Mouse (Mus musculus) right cerebral cortex, postnatal 25 days (tissue): ENCODE results near the gene Ifna7.

Experiments
- DNase-seq: peaks from one replicate; pipeline ENCODE4 v3.0.0; 2022

The Ifna7 gene

DNA sequence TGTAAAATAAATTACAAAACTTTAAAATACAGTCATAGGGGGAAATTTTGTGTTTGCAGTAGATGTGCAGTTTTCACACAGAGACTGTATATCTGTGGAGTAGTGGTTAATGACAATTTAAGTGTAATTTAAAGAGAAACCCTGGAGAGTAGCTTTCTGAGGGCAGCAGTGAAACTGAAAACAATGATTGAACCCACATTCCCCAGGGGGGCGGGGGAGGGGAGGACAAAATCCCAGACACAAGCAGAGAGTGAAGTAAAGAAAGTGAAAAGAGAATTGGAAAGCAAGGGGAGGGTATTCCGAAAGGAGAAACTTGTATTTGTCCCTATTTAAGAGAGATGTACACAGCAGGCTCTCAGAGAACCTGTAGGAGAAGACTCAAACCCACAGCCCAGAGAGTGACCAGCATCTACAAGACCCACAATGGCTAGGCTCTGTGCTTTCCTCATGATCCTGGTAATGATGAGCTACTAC, 25.4 kb downstream of the Ifna7 start, which contains the start of gene Ifna4:
Ifna4 (plus strand) TSS at position 424 of the 474 bp plus-strand sequence.
- no peak for DNase-seq

DNA sequence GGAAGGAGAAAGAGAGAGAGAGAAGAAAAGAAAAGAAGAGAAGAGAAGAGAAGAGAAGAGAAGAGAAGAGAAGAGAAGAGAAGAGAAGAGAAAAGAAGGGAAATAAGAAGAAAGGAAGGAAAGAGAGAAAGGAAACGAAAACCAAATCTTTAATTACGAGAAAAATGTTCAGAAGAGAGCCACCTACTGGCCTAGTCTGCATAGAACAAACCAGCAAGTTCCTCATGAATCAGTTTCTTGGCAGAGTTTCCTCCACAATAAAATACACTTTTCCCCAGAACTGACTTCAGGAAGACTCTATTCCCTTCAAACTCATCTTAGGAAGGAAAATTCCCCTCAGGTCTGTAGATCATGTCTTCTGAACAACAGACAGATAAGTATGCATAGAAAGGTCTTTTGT, 29.3 kb downstream of the Ifna7 start:
- DNase-seq: no peak

DNA sequence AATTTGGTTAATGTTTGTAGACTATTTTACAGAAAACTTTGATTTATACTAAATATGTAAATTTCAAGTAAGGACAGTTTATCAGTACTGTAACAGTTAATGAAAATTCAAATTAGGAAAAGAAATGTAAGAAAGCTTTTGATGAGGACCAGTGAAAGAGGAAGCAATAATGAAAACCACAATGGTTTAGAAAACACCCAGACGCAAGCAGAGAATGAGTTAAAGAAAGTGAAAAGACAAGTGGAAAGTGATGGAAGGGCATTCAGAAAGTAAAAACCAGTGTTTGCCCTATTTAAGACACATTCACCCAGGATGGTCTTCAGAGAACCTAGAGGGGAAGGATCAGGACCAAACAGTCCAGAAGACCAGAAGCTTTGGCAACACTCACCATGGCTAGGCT, 33.7 kb downstream of the Ifna7 start, which contains the start of gene Ifna1:
Ifna1 (plus strand) TSS at position 390 of the 400 bp plus-strand sequence.
- no peak for DNase-seq

DNA sequence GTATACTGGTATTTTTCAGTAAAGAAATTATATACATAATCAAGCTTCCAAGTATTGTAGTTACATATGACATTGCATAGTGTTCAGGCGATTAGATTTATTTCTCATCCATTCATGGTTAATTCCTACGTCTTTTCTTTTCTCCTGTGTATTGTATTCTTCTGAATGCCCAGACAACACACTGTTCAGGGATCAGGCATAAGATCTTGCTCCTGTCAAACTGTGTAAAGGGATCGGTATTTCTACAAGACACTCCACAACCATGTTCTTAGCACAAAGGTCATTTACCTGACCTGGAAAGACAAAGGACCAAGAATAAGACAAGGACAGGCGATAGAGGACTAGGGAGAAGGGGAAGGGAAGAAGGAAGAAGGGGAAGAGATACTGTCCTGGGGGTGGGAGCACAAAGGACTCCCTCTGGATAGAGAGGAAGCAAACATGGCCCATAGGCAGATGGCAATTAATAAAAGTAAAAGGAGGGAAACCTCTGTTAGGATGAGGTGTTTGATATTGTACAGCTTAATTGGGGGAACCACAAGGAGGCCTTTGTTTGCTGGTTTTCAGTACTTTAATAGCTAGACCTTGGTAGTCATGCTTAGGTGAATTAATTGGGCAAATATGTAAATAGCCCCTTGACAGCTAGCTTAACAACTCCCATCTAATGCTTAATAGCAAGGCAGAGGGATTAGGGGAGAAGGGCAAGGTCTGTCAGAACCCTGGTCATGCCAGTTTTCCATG, 35.2 kb downstream of the Ifna7 start:
- no peak for DNase-seq

DNA sequence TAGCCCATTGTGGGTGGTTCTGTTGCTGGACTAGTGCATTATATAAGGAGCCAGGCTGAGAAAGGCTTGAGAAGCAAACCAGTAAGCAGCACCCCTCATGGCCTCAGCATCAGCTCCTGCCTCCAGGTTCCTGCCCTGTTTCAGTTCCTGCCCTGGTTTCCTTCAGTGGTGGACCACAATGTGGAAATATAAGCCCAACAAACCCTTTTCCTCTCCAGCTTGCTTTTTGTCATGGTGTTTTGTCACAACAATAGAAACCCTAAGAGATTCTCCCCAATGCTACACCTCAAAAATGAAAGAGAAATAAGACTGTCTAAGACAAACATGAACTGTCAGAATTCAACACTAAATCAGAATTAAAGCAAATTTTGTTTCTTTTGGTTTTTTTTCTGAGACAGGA, 43.2 kb downstream of the Ifna7 start:
- DNase-seq: no peak

DNA sequence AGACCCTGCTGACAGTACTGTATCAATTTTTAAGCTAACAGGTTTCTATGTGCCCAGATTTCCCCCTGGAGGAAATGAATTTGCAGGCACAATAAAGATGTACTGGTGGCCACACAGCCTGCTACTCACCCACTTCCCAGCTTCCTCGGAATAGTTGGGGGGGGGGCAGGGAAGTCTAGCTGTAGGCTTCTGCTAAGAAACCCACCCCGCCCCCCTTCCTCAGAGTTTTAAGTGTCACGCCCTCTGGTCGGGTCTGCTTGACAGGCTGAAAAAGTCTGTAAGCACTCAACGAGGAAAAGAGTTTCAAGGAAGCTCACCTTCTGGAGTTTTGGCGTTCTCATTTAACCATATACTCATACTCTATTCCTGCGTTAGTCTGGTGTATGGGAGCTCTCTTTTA, 47.3 kb downstream of the Ifna7 start:
- no peak for DNase-seq

DNA sequence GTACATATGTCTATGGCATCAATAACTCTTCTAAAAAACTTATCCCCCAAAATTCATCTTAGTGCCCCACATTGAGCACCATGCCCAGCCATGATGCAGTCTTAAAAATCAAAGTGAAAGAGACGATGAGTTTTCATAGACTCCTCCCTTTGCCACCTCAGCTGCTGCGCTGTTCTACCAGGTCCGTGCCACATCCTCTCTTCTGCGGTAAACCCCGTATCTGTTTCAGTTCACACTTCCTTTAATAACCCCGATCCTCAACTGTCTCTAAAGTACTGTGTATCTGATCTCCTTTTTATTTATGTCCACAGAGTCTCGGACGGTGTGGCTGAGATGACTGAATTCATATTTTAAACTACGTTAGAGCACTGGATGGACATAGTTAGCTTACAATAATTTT, 48.6 kb downstream of the Ifna7 start:
- DNase-seq: no peak

DNA sequence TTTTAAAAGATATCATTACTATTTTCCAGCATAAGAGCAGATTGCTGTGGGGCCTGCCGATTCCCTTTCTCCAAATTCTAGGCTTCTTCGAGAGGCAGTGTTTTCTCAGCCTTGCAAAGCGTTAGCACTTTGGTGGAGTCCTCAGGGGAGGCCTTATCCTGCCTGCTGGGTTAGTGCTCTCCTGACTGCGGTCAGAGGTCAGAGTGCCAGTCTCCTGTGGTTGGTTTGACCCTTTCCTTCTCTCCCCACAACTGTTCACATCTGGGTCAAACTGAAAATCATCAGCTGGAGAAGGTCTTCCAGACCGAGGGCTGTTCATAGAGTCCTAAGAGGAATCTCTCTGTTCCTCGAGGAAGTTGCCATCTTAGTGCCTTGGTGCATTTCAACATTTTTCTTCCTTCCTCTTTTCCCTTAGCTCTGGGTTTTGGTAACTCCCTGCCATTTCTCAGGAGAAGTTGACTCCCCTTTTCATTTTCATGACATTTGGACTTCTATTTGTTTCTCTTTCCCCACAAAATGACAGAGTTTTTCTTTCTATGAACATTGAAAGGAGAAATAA, 49.1 kb downstream of the Ifna7 start:
- no peak for DNase-seq
